Mouse (Mus musculus): ENCODE data around the gene Sbk1.
"Not testable (repeated sequence)": the region's sequence is repeated elsewhere in the genome, so short reads cannot be mapped to it uniquely, and the experiment has no call there.

Gene Sbk1

DNA sequence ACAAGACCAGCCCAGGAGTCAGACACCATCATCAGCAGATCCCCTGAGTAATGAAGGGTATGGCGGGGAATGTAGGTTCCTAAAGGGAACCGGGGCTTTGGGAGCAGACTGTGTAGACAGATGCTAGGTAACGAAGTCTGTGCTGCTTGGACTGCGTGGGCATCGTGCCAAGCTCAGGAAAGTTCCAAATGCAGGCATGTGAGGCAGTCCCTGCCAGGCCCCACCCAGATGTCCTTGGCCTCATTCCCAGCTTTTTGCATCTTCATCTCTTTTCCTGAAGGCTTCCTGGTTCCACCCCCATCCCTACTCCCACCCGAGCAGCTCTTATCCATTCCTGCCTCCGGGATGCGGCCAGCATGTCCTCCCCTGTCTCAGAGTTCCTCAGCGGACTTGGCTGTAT lies 6.5 kb upstream of the Sbk1 start:
- DNase-seq (ENCODE audit: low spot score), result peak; percentile 81

DNA sequence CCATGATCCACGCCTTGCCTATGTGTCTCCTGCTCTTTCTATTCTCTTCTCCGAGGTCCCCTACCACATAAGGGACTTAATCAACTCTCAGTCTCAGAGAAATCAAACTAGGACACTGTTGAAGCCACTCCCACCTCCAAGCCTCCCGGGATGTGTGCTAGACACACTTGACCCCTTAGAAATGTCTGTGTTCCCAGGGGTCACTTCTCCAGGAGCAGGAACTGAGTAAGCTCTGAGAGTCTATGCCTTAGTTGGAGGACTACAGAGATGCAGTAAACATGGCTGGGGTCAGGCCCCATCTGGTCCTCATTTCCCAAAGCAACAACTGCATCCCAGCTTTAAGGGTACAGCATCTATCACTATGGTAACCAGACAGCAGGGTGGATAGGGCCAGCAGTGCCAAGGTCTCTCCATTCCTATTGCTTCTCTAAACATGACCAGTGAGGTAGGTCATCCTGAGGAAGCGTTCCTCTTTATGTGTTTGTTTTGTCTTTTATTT lies 6.0 kb upstream of the Sbk1 start:
- DNase-seq (ENCODE audit: low spot score), result no peak

- DNase-seq (ENCODE audit: low spot score), result no peak
Observed at GRCm38 (mm10) chr7:126267606-126268005, 4.8 kb upstream of the Sbk1 start.

DNA sequence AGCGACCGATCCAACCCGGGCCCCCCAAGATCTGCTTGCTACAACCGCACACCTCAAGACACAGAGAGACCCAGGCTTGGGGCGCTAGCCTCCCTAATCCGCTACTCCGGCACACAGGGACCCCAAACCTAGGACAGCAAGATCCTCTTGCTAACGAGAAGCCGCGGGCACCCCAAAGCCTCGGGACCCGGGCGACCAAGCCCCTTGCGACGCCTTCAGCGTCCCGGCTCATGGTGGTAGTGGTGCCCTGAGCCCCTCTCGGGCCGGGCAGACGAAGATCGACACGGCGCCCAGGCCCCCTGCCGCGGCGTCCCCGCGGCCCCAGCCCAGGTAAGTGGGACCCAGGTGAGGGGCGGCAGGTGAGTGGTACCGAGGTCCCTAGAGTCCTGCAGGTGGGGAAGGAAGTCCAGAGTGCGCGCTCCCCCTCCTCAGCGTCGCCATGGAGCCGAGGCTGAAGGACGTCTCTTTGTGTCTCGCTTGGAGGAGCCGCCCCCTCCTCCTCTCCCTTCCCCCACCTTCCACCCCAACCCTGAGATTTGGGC lies 422 bp downstream of the Sbk1 start:
- no peak for DNase-seq (ENCODE audit: low spot score)

- DNase-seq (ENCODE audit: low spot score), result no peak
Observed at GRCm38 (mm10) chr7:126273351-126274042, 1.1 kb downstream of the Sbk1 start.

- DNase-seq (ENCODE audit: low spot score), result no peak
Observed at GRCm38 (mm10) chr7:126274137-126274536, 1.7 kb downstream of the Sbk1 start.

GRCm38 (mm10) chr7:126274626-126275025 lies 2.2 kb downstream of the Sbk1 start:
- DNase-seq (ENCODE audit: low spot score), result no peak

DNA sequence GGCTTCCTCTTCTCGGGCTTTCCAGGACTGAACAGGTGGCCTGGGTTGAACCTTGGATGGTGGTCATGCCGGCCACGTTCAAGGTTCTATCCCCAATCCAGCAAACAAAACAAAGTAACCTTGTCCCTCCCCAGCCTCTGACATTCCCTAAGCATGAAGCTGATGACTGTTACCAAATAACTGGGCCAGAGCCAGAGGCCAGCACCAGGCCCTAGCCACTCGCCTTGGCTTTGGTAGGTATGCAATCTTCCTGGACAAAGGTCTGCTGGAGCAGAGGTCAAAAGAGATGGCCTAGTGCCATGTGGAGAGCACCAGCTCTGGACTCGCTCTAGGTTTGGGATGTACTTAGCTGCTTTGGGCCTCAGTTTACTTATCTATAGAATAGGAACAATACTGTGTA lies 3.3 kb downstream of the Sbk1 start:
- DNase-seq (ENCODE audit: low spot score), result no peak

DNA sequence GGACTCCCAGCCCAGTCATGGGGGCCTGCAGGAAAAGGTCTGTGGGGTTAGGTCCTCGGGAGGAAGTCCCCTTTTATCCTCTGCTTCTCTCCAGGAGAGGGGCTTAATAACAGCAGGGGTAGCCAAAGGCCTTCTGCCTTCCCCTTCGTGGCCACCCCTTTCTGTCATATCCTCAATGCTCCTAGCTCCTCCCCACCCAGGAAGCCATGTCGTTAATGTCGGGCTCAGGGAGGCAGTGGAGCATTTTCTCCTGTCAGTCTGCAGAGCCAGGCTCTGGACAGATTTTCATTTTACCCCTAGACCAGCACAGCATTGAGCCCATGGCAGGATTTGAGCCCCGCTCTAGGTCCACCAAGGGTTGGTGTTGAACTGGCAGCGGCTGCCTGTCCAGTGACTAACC lies 3.9 kb downstream of the Sbk1 start:
- DNase-seq (ENCODE audit: low spot score), result no peak

- DNase-seq (ENCODE audit: low spot score), result no peak
Observed at GRCm38 (mm10) chr7:126277536-126278295, 5.3 kb downstream of the Sbk1 start.

DNA sequence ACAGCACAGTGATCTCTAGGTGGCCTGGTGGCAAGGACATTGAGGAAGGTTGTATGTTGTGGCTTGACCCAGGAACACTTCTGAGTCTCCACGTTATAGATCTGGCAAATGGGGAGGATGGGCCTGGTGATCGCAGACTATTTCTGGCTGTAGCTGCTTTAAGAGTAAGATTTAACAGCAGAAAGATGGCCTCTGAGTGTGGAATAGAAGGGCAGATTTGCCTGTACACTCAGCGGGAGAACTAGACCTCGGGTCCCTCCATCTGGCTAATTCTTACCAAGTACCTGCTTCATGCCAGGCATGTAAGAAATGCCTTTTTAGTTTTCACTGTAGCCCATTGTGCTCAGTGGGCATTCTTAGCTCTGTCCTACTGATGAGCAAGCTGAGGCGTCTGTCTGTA lies 6.4 kb downstream of the Sbk1 start:
- DNase-seq (ENCODE audit: low spot score), result no peak

GRCm38 (mm10) chr7:126279774-126280482 lies 7.5 kb downstream of the Sbk1 start:
- DNase-seq (ENCODE audit: low spot score), result no peak

GRCm38 (mm10) chr7:126280696-126281095 lies 8.3 kb downstream of the Sbk1 start:
- no peak for DNase-seq (ENCODE audit: low spot score)

DNA sequence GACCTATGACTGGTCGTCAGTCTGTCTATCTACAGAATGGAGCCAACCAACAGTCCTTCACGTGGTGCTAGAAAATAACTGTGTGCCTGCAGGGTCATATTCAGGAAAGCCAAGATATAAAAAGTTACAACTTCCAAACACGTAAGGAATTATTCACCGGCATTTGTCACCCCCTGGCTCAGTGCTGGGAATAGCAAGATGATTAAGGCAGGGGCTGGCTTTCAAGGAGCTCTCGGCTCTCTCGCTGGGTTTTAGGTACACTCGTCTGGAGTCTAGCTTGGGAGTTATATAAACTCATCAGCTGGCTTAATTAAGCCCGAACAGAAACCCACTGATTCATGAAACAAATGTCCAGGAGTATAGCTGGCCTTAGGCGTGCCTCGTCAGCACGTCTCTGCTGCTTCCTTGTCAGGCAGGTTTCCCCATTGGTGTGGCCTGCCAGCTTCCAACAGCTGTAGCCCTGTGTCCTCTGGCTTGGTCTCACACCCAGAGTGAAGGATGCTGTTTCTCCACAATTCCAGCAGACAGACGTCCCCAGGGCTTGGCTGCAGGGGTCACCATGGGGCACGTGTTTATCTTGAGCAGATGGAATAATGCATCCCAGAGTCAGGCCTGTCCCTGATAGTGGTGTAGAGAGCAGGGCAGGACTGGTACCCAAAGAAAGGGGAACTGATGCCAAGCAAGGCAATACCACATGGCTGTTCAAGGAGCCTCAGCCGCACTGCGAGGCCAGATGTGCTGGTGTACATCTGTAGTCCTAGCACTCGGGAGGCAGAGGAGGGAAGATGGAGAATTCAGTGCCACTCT lies 9.7 kb downstream of the Sbk1 start:
- no peak for DNase-seq (ENCODE audit: low spot score)

GRCm38 (mm10) chr7:126282683-126282990 lies 10.2 kb downstream of the Sbk1 start:
- DNase-seq (ENCODE audit: low spot score), result not testable (repeated sequence)

GRCm38 (mm10) chr7:126284021-126284420 lies 11.6 kb downstream of the Sbk1 start:
- DNase-seq (ENCODE audit: low spot score), result no peak

GRCm38 (mm10) chr7:126284441-126284840 lies 12.0 kb downstream of the Sbk1 start:
- no peak for DNase-seq (ENCODE audit: low spot score)

DNA sequence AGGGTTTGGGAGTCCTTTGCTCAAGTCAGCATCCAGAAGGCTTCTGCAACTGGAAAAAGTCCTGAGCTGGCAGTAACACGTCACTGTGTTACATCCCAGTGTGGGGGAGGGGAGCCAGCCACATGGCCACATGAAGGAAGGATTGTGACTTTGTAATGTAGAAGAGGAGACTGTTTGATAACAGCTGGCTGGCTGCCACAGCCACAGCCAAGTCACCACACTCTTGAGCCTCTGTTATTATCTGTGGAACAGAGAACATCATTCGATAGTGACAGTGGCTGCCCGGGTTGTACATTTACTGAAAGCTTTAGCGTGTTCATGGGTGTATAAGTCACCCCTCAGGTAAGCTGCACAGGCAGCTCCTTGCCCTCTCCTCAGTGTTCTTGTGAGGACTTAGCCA lies 12.4 kb downstream of the Sbk1 start:
- DNase-seq (ENCODE audit: low spot score), result no peak

DNA sequence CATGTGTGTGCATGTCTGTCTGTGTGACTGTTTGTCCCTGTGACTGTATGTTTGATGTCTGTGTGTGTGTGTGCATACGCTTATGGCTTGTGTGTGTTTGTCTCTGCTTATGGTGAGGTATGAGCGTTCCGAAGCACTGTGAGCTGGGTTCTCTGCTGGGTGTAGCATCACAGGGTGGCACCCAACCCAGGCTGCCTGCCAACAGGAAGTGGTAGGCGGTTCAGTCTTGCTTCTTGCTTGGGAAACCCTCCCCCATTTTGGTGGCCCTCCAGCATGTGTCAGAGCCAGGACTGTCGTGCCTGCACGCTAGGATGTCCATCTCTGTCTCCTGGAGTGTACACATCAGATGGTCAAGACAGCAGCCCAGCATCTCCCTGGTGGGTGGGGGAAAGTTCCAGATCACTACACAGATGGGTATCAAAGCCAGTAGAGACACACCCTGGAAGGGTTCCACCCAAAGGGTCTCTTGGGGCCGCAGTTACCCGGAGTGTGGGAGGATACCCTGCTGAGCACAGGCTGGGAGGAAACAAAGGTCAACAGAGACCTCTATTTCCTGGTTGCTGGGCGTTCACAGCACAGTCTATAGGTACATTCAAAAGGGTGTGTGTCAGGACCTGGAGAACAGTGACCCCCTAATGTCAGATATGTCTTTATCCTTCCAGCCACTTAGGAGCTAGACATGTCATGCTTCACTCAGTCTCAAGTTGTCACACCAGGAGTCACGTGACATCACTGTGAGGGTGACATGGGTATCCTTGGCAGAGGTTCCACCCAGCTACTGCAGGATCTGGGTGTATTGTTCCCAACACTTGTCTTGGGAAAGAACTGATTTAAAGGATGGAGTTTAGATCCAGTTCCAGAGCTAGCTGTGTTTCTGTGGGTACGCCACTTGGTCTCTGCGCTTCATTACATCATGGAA lies 13.1 kb downstream of the Sbk1 start:
- DNase-seq (ENCODE audit: low spot score), result peak; percentile 80

GRCm38 (mm10) chr7:126286311-126286710 lies 13.9 kb downstream of the Sbk1 start:
- no peak for DNase-seq (ENCODE audit: low spot score)

Data from layer of hippocampus, adult 9-10 months (tissue).